ENCODE assay signal across 7 mouse cellular contexts in the genomic region with DNA sequence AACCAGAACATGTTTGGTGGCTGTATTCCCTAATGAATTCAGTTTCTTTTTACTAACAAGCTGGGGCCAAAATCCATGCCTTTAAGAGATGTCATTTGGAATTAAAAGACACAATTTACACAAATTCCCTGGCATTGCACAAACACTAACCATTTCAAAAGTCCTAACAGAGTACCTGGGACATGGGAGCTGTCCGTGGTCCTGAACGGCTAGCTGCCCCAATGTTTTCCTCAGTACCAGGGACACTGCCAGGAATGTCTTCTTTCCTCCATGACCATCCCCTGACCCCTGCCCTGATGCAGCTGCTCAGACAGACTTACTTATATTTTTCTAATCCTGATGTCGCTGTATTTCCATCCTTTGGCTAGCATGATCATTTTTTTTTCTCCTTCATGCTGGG. TPM values are rescaled to one million over a fixed set of nuclear protein-coding genes. Genes with fewer than 3 reads are reported as not detected.
DNase-seq lines count a peak whose midpoint lies in the region; ATAC-seq lines count a peak whose summit lies in the region.

No protein-coding gene starts in this region.

- no peaks in the 10 kb centered on the region for H3K9me3 ChIP-seq in limb, embryonic 10.5 days (replicated peaks)

- ATAC-seq in megakaryocyte, adult 5-6 weeks (ENCODE audit: poor library complexity, severe bottlenecking), result no peak

- no peaks in the 10 kb centered on the region for H3K36me3 ChIP-seq in limb, embryonic 10.5 days

- H3K4me3 ChIP-seq in limb, embryonic 10.5 days, result no peak overlapping the region

- peaks cover 4% of the 10 kb centered on the region for H3K4me1 ChIP-seq in limb, embryonic 10.5 days

- peak; percentile 13 for DNase-seq in kidney, adult 18-20 months
- no peak for DNase-seq in kidney, adult 11 months
- peak; percentile 59 for DNase-seq in ES-CJ7 (ENCODE audit: low read depth, low spot score)
- peak; percentile 64 for DNase-seq in adrenal gland, postnatal 14 days
- peak; percentile 89 for DNase-seq in limb, embryonic 10.5 days (ENCODE audit: low spot score)
- DNase-seq in left cerebral cortex, adult 8-10 months (ENCODE audit: low spot score in 2 of 2), result no peak

- no peak overlapping the region for H3K27ac ChIP-seq in limb, embryonic 10.5 days

- 5% methylated on average over 3 of the region's 3 CpGs for WGBS in limb, embryonic 10.5 days

- no peaks in the 10 kb centered on the region for H3K27me3 ChIP-seq in limb, embryonic 10.5 days (ENCODE audit: low read depth, poor library complexity, severe bottlenecking)

RNA-seq across cellular contexts. Expression of a gene that starts 43.5 kb away (rescaled TPM):
- not detected in 2 replicates for total RNA-seq in adrenal gland, postnatal 14 days (2021)
- polyA plus RNA-seq in limb, embryonic 10.5 days (2016; fragmentation: Nextera tagmentation; extraction: Ambion mirVana), result not detected in 2 replicates
- total RNA-seq in megakaryocyte, adult 5-6 weeks (2015), result not detected in 2 replicates
- not detected in 2 replicates for total RNA-seq in megakaryocyte, adult 5-6 weeks (2017)
- total RNA-seq in left cerebral cortex, adult 8-10 months (2022), result not detected

Comparison
In these comparisons a context has a peak if more than half of its experiments do, and no peak if none do; other contexts are left out.
1. DNase-seq: peak in kidney, adult 18-20 months (single experiment), ES-CJ7 (single experiment), adrenal gland, postnatal 14 days (single experiment) and limb, embryonic 10.5 days (single experiment); none in kidney, adult 11 months (single experiment) and left cerebral cortex, adult 8-10 months (0 of 2).